Mouse (Mus musculus) erythroblast, adult 5-6 weeks (primary cell): ENCODE data around the gene Herc6. TPM values are rescaled to one million over a fixed set of nuclear protein-coding genes. Genes with fewer than 3 reads are reported as not detected.

ENCODE experiments used
- ATAC-seq: replicated peaks from 2 replicates; pipeline ENCODE4 v1.8.0; 2016; ENCODE audit warnings: moderate number of reproducible peaks, mild to moderate bottlenecking, moderate TSS enrichment, inconsistent platforms; ENCODE audit not compliant: poor library complexity, low FRiP score, severe bottlenecking
- total RNA-seq, 2 experiments: library from RNA; stranded (forward) in 1 of 2; stranded (reverse) in 1 of 2; fragments of 150-400 nt in 1 of 2; fragments of 200-764, 138-1000 nt in 1 of 2; gene quantifications; 2 replicates each; pipeline versions ENCODE4 v1.2.3 to v1.2.4; 2015 to 2017; ENCODE audit warnings: low replicate concordance in 2 of 2

Gene Herc6
- total RNA-seq, 2 experiments from 2014 or later: 83.4 to 95.7 TPM

GRCm38 (mm10) chr6:57570170-57570974 is 10.4 kb upstream of the Herc6 start:
- ATAC-seq: peak; percentile 81

GRCm38 (mm10) chr6:57571587-57571986 is 9.2 kb upstream of the Herc6 start:
- ATAC-seq: no peak

GRCm38 (mm10) chr6:57581595-57581994 is 795 bp downstream of the Herc6 start:
- ATAC-seq: peak; percentile 49

DNA sequence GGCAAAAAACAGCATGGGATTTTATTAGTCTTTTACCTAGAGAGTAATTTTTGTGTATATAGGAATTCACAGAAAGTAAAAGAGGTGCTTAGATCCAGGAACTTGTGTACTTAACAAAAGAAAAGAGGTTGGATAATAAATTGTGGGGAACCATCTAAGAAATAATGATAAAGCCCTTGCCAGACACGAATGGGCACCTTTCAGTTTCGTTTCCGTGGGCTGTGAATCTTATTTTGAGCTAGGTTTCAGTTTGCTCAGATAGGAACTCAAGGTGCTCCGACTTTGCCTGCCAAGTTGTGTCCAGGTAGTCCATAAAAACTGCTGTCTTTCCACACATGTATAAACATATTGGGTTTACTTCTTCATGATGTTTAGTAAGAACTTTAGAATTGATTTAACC is 1.6 kb downstream of the Herc6 start:
- ATAC-seq: peak; percentile 56

GRCm38 (mm10) chr6:57605546-57606307 is 24.9 kb downstream of the Herc6 start:
- no peak for ATAC-seq

DNA sequence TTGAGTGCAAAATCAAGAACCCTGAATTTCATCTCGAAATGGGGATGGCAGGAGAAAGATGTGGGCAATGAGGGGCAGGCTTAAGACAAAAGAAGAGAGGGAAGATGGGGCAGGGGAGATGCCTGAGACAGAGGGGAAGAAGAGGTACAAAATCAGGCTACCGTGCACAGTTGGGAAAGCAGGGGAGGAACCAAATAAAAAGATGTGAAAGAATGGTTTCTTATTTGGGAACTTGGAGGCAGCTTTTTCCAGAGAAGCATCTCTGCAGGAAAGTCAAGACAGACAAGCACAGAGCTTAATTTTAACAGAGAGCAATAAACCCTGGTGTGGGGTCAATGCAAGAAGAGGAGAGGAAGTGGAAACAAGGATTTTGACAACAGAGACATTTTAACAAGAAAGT is 27.2 kb downstream of the Herc6 start:
- no peak for ATAC-seq

GRCm38 (mm10) chr6:57609631-57610030 is 28.8 kb downstream of the Herc6 start:
- ATAC-seq: no peak

- no peak for ATAC-seq
Observed at GRCm38 (mm10) chr6:57615788-57616187, 35.0 kb downstream of the Herc6 start.

DNA sequence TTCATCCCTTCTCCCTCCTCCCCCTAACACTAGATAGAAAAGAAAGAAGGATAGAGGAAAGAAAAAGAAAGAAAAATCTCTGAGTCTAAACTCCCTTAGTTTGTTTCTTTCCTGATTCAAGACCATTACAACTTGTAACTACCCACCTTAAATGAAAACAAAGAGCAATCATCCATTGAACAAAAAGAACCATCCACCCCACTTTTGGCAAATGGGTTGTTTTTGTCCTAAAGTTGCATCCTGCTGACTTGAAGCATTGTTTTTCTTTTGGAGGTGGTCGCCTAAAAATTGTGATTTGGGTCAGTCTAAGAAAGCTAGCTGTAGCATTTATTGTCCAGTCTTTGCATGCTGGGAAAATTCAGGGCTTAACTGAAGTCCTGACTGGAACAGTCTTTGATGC is 58.7 kb downstream of the Herc6 start:
- no peak for ATAC-seq

DNA sequence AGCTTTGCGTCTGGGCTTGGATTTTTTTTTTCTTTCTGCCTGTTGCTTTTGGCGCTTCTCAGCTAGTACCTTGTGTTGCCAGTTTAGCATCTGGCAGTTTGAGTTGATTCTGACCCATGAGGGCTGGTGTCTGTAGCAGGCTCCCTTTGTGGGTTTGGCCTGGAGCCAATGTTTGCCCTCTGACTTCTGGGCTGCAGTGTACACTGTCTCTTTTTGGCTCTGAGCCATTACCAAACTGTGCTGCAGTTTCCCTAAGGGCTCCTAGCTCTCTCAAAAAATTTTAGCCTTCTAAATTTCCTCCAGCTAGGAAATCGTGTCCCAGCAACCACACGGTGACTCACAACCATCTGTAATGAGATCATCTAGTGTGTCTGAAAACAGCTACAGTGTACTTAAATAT is 61.0 kb downstream of the Herc6 start:
- no peak for ATAC-seq

GRCm38 (mm10) chr6:57647256-57647655 is 66.5 kb downstream of the Herc6 start:
- ATAC-seq: no peak

GRCm38 (mm10) chr6:57661295-57661694 is 80.5 kb downstream of the Herc6 start:
- ATAC-seq: no peak

DNA sequence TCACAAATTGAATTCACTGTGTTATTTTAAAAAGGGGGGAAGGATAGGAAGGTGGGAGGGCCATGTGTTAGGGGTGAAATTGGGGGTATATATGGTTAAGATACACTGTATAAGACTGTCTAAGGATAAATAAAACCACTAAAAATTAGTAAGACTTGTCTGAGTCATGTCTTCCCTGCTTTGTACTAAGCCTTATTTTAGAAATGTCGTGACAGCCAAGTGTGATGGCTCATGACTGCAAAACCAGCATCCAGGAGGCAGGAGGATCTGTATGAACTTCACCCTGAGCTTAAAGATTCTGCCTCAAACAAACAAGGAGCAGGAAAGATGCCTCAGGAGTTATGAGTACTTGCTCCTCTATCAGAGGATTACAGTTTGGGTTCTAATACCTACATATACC is 103.4 kb downstream of the Herc6 start:
- ATAC-seq: no peak

DNA sequence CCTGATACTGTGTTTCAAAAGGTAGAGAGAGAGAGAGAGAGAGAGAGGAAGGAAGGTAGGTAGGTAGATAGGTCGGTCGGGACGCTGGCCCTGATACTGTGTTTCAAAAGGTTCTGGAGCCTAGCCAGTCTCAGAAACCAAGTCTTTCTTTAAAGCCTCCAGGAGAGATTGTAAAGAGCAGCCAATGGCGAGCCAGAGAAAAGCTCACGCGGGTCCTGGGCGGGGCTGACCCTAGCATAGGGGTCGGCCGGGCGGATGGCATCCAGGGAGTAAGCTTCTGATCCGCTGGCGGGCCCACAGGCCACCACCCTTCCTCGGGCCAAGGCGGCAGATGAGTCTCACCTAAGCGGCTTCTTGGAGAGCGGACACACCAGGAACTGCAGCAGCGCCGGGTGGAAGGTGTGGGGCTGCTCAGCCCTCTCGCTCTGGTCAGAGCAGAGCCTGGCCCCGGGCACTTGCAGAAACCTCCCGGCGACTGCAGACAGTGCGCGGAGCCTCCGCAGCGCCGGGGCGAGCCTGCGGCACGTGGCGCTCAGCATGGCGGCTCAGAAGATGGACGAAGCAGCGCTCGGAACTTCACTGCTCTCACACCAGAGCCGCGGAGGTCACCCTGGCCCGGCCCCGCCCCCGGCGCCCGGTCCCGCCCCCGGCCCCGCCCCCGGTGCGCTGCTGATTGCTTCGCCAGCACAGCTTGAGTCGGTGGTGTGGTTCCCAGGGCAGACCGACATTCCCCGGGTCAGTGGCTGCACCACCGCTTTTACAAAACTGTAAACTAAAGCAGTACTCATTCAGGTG is 110.9 kb downstream of the Herc6 start, which contains the start of gene Pyurf:
Pyurf (minus strand) TSS at position 612 of the 795 bp plus-strand sequence.
- peak; percentile 94 for ATAC-seq

GRCm38 (mm10) chr6:57693116-57693515 is 112.3 kb downstream of the Herc6 start:
- no peak for ATAC-seq

- ATAC-seq: no peak
Observed at GRCm38 (mm10) chr6:57701686-57702085, 120.9 kb downstream of the Herc6 start.

DNA sequence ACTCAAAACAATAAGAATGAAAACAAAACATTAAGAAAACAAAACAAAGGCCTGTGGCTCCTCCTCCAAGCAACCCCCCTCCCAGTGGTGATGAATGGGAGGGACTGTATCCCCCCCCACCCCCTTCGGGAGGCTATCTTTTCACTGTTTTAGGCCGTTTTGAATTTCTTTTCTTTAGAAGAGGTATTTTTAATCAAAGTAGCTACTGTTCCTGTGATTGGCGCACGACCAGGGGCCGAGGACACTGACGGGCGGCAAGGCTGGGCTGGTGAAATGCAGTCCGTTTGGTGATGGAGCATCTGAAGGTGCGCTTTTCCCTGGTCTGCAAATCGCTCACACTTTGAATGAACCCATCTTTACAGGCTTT is 121.6 kb downstream of the Herc6 start, which contains the start of gene Lancl2:
Lancl2 (plus strand) TSS at position 165 of the 367 bp plus-strand sequence.
- ATAC-seq: peak; percentile 43

GRCm38 (mm10) chr6:57702743-57703499 is 122.1 kb downstream of the Herc6 start:
- peak; percentile 94 for ATAC-seq

- peak; percentile 20 for ATAC-seq
Observed at GRCm38 (mm10) chr6:57703703-57704102, 122.9 kb downstream of the Herc6 start.
